Mouse (Mus musculus) midbrain, postnatal 0 days (tissue): ENCODE results near the gene Stx12. TPM values are rescaled to one million over a fixed set of nuclear protein-coding genes. Genes with fewer than 3 reads are reported as not detected.
A peak's percentile ranks its signal among the peaks of the same experiment; 100 is the strongest.
"Not testable (repeated sequence)": the region's sequence is repeated elsewhere in the genome, so short reads cannot be mapped to it uniquely, and the experiment has no call there.

Experiments used
- ATAC-seq: fragments of 200-750 bp; cut with Nextera tagmentation; 2 replicates; pipeline ENCODE4 v1.8.0; 2017; ENCODE audit warnings: moderate number of reproducible peaks, mild to moderate bottlenecking, moderate TSS enrichment, moderate library complexity; ENCODE audit not compliant: low FRiP score
- DNase-seq: peaks from one replicate; pipeline ENCODE4 v3.0.0-alpha.2; 2015; ENCODE audit warnings: low spot score
- H3K27ac ChIP-seq: fragments of 300-500 bp; sonication (generic); 2 replicates; pipeline ENCODE4 v1.5.1; 2014; ENCODE audit warnings: low read depth, mild to moderate bottlenecking, low read length, mixed read lengths
- H3K27me3 ChIP-seq: fragments of 300-500 bp; sonication (generic); 2 replicates; pipeline ENCODE4 v1.6.1; 2014; ENCODE audit warnings: low read length, control low read depth, mixed read lengths; ENCODE audit not compliant: insufficient read depth
- H3K36me3 ChIP-seq: fragments of 300-500 bp; sonication (generic); 2 replicates; pipeline ENCODE4 v1.6.1; 2014; ENCODE audit warnings: low read length, control low read depth, mixed read lengths; ENCODE audit not compliant: insufficient read depth
- H3K4me1 ChIP-seq: fragments of 300-500 bp; sonication (generic); 2 replicates; pipeline ENCODE4 v1.6.1; 2014; ENCODE audit warnings: mild to moderate bottlenecking, control low read depth, antibody characterized with exemption, low read length, mixed read lengths; ENCODE audit not compliant: insufficient read depth
- H3K4me2 ChIP-seq: fragments of 300-500 bp; sonication (generic); 2 replicates; pipeline ENCODE4 v1.6.1; 2014; ENCODE audit warnings: low read depth, mild to moderate bottlenecking, low read length, mixed read lengths; ENCODE audit not compliant: poor library complexity, severe bottlenecking
- H3K4me3 ChIP-seq: fragments of 300-500 bp; sonication (generic); 2 replicates; pipeline ENCODE4 v1.5.1; 2014; ENCODE audit warnings: low read depth, mild to moderate bottlenecking, low read length, moderate library complexity
- H3K9ac ChIP-seq: fragments of 300-500 bp; sonication (generic); replicated peaks from 2 replicates; pipeline ENCODE4 v1.6.1; 2014; ENCODE audit warnings: mild to moderate bottlenecking, low read length, moderate library complexity, mixed read lengths; ENCODE audit not compliant: poor library complexity, severe bottlenecking
- H3K9me3 ChIP-seq: fragments of 300-500 bp; sonication (generic); 2 replicates; pipeline ENCODE4 v1.6.1; 2016; ENCODE audit warnings: low read length, control low read depth
- CTCF ChIP-seq: IDR thresholded peaks from 2 replicates; pipeline ENCODE4 v1.5.1; 2016; ENCODE audit warnings: antibody characterized with exemption, mild to moderate bottlenecking
- WGBS: fragments of 180-500 bp; shearing (Covaris S2); extraction: QIAGEN DNeasy Blood & Tissue Kit; methylation state at CpG from one replicate; pipeline ENCODE4 v1.1.7; 2014; 5-methylcytosine and 5-hydroxymethylcytosine counted together
- polyA plus RNA-seq: library from polyadenylated mRNA; unstranded; fragments of >200 nt; fragmentation: Nextera tagmentation; extraction: Ambion mirVana; gene quantifications from 2 replicates; pipeline ENCODE4 v1.2.1, GENCODE M21; 2015
- total RNA-seq: library from RNA; depleted of rRNA; stranded (reverse); fragments of >200 nt; gene quantifications from 2 replicates; pipeline ENCODE4 v1.2.3, GENCODE M21; 2014

The Stx12 gene
- total and polyA plus RNA-seq, 2 experiments from 2014 or later, result 142 to 151 TPM

- H3K4me1 ChIP-seq, result no peaks in the 10 kb centered on the region
- no peaks in the 10 kb centered on the region for H3K27me3 ChIP-seq
- peaks cover 4% of the 10 kb centered on the region for H3K36me3 ChIP-seq
- H3K4me2 ChIP-seq, result peak overlapping the region; percentile 68
- DNase-seq, result peak; percentile 27
- peak overlapping the region; percentile 98 for H3K4me3 ChIP-seq
- H3K9ac ChIP-seq, result peak overlapping the region; percentile 90
- peak overlapping the region; percentile 87 for H3K27ac ChIP-seq
- peak; percentile 17 for ATAC-seq
- TF ChIP-seq CTCF, result no peak; the same call in 1 of the 2 replicates
- H3K9me3 ChIP-seq, result no peaks in the 10 kb centered on the region
- WGBS, result under 1% methylated on average over 41 of the region's 50 CpGs
These were observed 37.8 kb upstream of the Stx12 start for GRCm38 (mm10) chr4:132922061-132922530.

- Histone ChIP-seq H3K9me3 (no peaks in the 10 kb centered on the region), H3K4me2 (peak overlapping the region; percentile 68), H3K27ac (no peak overlapping the region), H3K36me3 (peaks cover 4% of the 10 kb centered on the region), H3K9ac (peak overlapping the region; percentile 90), H3K4me1 (no peaks in the 10 kb centered on the region), H3K4me3 (peak overlapping the region; percentile 98), H3K27me3 (no peaks in the 10 kb centered on the region)
- WGBS, result 44% methylated on average over 12 of the region's 12 CpGs
- TF ChIP-seq CTCF, result no peak
- no peak for ATAC-seq
- no peak for DNase-seq
These were observed 37.2 kb upstream of the Stx12 start for GRCm38 (mm10) chr4:132921488-132921887.

GRCm38 (mm10) chr4:132920171-132920570 is 35.9 kb upstream of the Stx12 start:
- no peak overlapping the region for H3K4me2 ChIP-seq
- H3K4me3 ChIP-seq, result no peak overlapping the region

GRCm38 (mm10) chr4:132918493-132918892 is 34.2 kb upstream of the Stx12 start:
- not testable (repeated sequence) for H3K27ac ChIP-seq, ATAC-seq, H3K4me2 ChIP-seq, H3K4me1 ChIP-seq, H3K27me3 ChIP-seq, H3K4me3 ChIP-seq, H3K9ac ChIP-seq, DNase-seq, H3K9me3 ChIP-seq
- H3K36me3 ChIP-seq, result peaks cover 24% of the 10 kb centered on the region
- 81% methylated on average over 6 of the region's 6 CpGs for WGBS

More at GRCm38 (mm10) chr4:132920171-132920570, 35.9 kb upstream of the Stx12 start:
- Histone ChIP-seq H3K9me3 (no peaks in the 10 kb centered on the region), H3K27ac (no peak overlapping the region), H3K9ac (no peak overlapping the region), H3K4me1 (no peaks in the 10 kb centered on the region), H3K36me3 (peaks cover 11% of the 10 kb centered on the region), H3K27me3 (no peaks in the 10 kb centered on the region)
- ATAC-seq, result no peak
- no peak for TF ChIP-seq CTCF
- no peak for DNase-seq
- WGBS, result 92% methylated on average over 4 of the region's 4 CpGs

GRCm38 (mm10) chr4:132912156-132912555 is 27.8 kb upstream of the Stx12 start:
- Histone ChIP-seq H3K36me3 (peaks cover 61% of the 10 kb centered on the region), H3K4me1 (no peaks in the 10 kb centered on the region), H3K27me3 (no peaks in the 10 kb centered on the region), H3K9me3 (no peaks in the 10 kb centered on the region), H3K4me2 (no peak overlapping the region), H3K27ac (no peak overlapping the region), H3K4me3 (no peak overlapping the region), H3K9ac (no peak overlapping the region)
- 89% methylated on average over 6 of the region's 6 CpGs for WGBS
- no peak for TF ChIP-seq CTCF
- ATAC-seq, result no peak
- DNase-seq, result no peak

GRCm38 (mm10) chr4:132905843-132906360 is 21.6 kb upstream of the Stx12 start:
- H3K27ac ChIP-seq, result no peak overlapping the region
- no peaks in the 10 kb centered on the region for H3K4me1 ChIP-seq
- no peak overlapping the region for H3K4me3 ChIP-seq
- TF ChIP-seq CTCF, result no peak
- H3K9me3 ChIP-seq, result no peaks in the 10 kb centered on the region
- no peak overlapping the region for H3K4me2 ChIP-seq
- no peak for ATAC-seq
- H3K36me3 ChIP-seq, result peaks cover 66% of the 10 kb centered on the region
- H3K9ac ChIP-seq, result no peak overlapping the region
- H3K27me3 ChIP-seq, result no peaks in the 10 kb centered on the region
- 88% methylated on average over 5 of the region's 5 CpGs for WGBS
- DNase-seq, result no peak
